Mouse (Mus musculus): ENCODE measurements around the gene Srgap2.

DNA sequence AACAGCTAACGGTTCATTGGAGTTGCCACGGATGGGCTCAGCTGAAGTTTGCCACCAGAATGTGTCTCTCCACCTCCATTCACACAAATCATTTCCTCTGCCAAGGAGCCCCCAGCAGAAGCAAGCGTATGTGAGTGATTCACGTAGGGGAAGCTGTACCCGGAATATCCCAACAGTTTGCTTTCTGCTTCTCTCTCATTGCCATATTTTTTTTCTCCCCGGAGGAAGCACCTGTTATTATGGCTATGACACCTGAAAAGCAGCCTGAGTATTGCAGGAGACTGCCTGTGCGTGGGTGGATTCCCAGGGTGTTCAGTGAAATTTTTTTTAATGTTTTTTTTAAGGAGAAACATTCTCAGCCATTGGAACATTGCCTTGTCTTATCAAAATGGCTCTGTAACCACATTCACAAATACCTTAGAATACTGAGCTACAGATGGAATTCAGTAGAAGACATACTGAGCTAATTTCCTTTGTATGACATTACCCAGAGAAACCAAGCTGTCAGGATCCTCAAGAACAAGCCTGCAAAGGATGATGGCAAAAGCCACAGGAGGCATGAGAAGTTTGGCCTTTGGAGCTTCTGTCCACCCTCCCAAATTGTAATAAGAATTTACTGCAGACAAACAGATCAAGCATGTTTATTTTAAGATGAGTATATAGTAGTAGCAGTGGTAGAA is 16.9 kb upstream of the Srgap2 start:
- TF ChIP-seq CTCF (IDR thresholded peaks at IDR 0.05; ENCODE audit: low read depth, low read length) (no peak), TAL1 (conservative IDR thresholded peaks at IDR 0.05; ENCODE audit: low read depth, low read length) (no peak), GATA1 (IDR thresholded peaks at IDR 0.05; ENCODE audit: borderline replicate concordance, low read length) (no peak), POLR2AphosphoS5 (IDR thresholded peaks at IDR 0.05; ENCODE audit: insufficient replicate concordance, low read depth, low read length) (no peak)

Data from G1E (cell line).